Mouse (Mus musculus) right cerebral cortex, postnatal 36 days (tissue): ENCODE measurements at regions not wholly inside any gene's neighbourhood (a gene's known extent, or its start where the extent isn't known, plus 50 kb on each side); places are given as distances from the start of the nearest gene placed in this dataset.

Source experiments
- DNase-seq, 2 experiments: peaks; one replicate each; pipeline ENCODE4 v3.0.0; 2022; ENCODE audit warnings: low spot score in 2 of 2, mixed read lengths in 1 of 2

DNA sequence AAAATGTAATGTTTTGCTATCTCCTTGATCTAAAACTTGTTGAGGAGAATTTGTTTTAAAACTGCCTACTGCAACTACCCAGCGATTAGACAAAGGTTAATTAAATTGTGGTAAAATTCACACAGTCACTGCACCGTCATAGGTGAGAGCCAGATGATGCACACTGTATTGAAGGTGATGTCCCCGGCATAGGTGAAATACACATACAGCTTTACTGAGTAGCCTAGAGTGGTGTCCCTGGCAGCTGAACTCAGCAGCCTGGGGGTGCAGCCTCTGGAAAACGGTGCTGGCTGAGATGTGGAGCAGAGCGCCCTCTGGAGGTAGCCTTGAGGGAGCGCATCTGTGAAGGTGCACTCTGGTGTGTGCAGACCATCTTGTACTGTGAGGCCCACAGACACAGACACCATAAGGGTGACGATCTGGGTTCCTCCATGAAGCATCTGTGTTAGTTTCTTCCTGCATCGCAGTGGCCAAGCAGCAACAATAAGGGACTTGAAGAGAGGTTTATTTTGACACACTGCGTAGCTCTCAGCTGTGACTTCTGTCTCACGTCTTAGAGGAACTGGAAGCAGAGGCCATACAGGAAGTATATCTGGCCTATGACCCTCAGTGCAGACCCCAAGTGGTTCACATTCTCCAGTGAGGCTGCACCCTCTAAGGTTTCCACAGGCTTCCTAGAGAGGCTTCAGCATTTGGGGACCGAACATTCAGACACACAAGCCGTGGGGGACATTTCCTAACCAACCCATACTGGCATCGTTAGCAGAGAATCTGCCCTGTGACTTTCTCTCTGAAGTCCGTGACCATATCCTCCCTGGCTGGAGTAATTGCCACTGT lies 68.6 kb upstream of the 1700021F07Rik start:
- DNase-seq: no peak

DNA sequence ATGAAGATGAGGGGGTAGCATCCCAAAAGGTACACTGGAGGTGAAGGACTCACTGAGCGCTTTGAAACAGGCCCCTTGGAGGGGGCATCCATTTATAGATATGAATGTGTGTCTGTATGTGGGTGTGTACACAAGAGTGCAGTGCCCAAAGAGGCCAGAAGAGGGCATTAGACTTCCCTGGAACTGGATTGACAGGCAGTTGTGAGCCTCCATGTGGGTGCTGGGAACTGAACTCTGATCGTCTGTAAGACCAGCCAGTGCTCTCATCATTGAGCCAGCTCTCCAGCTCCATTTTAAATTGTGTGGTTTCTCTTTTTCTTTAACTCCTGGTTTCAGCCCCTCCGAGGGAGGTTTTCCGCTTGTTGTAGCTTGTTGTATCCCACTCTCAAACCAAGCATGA lies 67.6 kb upstream of the 1700021F07Rik start:
- no peak for DNase-seq

DNA sequence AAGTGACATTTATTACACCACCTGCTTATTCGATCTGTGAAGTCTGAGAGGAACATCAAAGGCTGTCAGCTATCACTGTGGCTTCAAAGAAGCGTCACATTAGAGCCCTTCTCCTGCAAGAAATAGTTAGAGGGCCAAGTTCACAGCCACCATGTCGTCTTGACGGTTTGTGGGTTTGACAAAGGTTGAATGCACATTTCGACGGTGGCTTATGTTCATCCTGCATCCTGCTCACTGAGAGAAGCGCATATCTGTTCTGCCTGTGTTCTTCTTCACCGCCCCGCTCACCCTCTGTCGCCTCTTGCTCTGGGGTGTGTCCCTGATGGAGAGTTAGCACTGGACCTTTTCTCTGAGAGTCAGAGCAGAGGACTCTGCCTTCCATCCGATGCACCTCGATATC lies 67.2 kb upstream of the 1700021F07Rik start:
- DNase-seq: no peak

DNA sequence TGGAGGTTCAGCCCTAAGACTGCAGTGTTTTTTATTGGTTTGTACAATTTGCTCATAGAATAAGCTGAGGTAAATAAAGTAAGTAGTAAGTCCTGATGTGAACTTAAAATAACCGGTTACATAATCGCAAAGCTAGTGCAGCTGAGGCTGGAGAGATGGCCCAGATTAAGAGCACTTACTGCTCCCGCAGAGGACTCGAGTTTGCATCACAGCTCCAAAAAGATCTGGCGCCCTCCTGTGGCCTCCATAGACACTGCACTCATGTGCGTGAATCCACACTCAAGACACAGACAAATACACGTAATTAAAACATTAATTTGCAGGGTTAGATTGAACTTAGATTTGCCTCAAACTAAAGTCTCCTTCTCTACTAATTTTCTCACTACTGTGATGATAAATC lies 66.3 kb upstream of the 1700021F07Rik start:
- DNase-seq: no peak

DNA sequence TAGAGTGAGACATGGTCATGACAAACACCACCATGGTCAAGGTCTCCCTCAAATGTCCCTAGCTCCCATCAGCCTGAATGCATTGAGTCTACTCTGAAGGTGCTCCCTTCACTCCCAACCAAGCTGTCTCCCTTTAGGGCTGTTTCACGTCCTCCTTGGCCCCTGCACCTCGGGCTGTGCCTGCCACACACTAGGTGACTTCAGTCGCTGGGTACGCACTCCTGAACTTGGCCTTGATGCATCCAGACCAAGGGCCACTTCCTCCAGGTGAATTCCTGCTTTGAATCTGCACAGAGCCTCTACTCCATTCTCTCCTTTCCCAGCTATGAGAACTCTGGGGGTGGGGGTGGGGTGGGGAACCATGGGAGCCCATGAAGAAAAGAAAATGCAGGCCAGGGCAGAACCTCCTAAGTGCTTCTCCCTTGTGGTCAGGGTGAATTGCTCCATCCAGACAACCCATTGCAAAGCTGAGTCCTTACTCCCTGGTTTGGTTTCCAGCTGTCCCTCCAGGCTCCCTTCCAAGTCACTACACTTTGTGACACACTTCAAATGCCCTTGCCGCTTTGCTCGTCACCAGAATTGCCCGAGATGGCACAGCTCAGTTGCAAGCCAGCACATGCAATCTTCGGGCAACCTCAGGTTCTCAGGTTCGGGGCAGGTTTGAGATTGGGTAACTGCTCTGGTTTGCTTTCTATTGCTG lies 65.3 kb upstream of the 1700021F07Rik start:
- no peak for DNase-seq

DNA sequence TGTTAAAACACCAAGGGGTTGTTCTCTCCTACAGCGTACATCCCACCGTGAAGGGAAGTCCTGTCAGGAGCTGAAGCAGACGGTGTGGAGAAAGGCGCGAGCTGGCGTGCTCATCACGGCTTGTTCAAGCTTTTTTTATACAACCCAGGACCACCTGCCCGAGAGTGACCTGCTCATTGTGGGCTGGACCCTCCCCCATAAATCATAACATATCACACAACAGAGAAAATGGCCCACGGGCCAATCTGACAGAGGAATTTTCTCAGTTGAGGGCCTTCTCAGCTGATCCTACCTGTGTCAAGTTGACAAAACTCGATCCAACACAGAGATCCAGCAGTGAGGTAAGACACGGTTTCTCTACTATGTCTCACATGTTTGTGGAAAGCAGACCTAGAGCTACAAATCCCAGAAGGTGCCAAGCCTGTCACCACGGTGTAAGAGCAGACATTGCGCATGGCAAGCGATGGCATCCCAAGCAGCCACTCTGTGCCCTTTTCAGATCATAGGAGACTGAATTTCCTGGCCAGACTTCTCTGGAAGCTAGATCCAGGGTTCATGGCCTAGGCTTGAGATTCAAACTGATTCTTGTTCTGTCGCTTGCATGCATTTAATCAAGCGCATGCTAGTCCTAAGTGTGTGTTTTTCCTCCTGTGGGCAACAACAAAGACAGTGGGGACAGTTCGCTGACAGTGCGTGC lies 64.6 kb upstream of the 1700021F07Rik start:
- DNase-seq: no peak

DNA sequence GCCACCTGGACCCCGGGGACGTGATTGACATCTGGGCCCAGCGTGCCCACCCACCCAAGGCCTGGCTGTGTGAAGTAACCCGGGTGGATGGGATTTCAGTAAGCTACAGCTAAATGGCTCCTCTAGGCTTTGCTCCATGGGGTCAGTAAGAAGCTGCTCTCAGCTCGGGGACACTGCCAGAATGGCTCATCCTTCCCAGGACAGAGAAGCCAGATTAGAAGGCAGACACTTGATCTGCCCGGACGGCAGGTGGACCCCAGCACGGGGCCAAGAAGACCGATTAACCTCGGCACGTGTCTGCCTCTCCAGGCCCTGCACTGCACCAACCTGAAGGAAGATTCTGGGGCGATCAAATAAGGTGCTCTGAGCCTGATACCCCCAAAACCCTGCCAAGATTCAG lies 63.5 kb upstream of the 1700021F07Rik start:
- DNase-seq: no peak

DNA sequence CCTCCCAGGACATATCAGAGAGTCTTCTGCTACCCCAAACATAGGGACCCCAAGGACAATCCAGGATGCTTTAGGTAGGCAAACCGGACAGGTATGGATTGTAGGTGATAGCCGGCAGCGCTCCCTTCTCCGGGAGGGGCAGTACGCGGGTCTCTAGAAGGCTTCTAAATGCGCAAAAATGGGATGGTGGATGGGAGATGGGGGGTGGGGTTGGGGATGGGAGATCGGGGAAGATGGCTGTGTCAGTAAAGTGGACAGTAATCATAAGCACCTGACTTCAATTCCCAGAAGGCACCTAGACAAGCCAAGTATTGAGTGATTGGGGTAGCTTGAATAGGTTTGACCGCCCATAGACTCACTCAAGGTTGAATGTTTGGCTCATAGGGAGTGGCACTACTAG lies 59.1 kb upstream of the 1700021F07Rik start:
- DNase-seq: no peak

DNA sequence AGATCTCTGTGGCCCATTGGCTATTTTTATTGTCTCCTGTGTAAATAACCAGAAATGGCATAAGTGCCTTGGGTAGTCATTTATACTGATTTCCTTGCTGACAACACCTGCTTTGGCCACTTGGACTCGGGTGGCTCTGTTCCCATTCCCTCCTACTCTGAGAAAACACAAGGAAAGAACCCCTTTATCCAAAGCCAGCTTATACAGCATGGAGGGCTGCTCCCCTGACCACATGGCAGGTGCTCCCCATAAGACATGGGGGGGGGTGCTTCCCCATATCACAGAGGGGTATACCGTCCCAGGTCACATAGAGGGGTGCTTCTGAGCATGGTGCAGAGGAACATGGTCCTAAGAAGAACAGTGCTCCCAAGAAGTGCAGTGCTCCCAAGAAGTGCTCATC lies 57.8 kb upstream of the 1700021F07Rik start:
- no peak for DNase-seq

DNA sequence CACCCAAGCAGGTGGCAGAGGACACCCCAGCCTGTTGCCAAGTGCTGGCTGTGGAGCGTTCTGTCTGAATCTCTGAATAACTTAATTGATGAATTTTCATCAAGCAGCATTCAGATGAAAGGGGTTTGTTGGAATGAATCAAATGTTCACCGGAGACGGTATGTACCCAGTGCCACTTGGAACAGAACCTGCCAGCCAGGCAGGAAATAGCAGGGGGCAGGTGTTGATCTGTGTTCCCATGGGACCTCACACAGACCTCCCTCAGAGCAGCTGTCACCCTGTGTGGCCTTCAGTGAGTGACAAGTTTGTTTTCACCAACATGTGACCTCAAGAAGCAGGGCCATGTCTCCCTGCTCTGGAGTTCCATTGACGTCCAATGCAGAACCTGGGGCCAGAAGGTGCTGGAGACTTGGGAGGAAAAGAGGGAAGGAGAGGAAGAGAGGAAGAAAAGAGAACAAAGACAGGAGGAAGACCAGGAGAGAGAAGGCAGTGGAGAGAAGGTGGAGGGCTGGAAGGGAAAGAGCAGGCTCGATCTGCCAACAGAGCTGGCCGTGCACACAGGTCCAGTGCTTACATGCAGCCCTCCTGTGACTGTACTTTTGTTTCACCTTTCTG lies 57.3 kb upstream of the 1700021F07Rik start:
- no peak for DNase-seq

DNA sequence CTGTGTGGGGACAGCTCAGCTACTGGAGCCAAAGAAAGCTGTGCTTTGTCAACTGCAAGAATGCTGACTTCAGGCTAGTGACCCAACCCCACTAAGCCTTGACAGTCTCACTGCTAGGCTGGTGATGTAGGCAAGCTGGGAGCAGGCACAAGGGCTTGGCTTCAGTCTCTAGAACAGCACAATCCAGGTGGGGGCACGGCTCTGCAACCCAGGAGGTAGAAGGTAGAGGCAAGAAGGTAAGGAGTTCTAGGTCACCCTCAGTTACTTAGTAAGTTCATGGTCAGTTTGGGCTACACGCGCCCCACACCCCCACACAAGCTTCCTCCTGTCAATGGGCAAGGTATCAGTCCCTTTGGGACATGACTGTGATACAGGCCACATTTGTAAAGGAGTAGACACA lies 54.2 kb upstream of the 1700021F07Rik start:
- no peak for DNase-seq

DNA sequence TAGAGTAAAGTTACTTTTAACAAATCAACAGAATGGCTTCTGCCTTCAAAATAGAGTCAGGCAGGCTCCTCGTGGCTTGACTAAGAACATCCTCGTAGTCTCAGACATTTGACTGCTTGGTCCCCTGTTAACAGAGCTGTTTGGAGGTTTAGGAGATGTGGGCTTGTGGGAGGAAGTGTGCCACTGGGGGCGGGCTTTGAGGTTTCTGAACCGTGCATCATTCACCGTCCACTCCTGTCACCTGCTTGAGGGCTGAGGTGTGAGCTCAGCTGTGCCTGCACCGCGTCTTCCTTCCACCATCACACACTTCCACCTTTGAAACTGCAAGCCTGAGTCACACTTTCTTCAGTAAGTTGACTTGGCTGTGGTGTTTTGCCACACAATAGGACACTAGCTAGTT lies 52.6 kb upstream of the 1700021F07Rik start:
- DNase-seq: no peak
